Mouse (Mus musculus) ES-Bruce4 (cell line): ENCODE measurements around the gene Dcbld2.

Experiments
- CTCF ChIP-seq: IDR thresholded peaks from one replicate; pipeline ENCODE4 v1.8.1; 2011; ENCODE audit warnings: low read depth, low read length
- EP300 ChIP-seq: IDR thresholded peaks from 2 replicates; pipeline ENCODE4 v1.6.1; 2011; ENCODE audit warnings: low read depth, low read length; ENCODE audit not compliant: insufficient read depth
- POLR2A ChIP-seq: IDR thresholded peaks from one replicate; pipeline ENCODE4 v1.8.1; 2011; ENCODE audit warnings: low read length; ENCODE audit not compliant: insufficient read depth

DNA sequence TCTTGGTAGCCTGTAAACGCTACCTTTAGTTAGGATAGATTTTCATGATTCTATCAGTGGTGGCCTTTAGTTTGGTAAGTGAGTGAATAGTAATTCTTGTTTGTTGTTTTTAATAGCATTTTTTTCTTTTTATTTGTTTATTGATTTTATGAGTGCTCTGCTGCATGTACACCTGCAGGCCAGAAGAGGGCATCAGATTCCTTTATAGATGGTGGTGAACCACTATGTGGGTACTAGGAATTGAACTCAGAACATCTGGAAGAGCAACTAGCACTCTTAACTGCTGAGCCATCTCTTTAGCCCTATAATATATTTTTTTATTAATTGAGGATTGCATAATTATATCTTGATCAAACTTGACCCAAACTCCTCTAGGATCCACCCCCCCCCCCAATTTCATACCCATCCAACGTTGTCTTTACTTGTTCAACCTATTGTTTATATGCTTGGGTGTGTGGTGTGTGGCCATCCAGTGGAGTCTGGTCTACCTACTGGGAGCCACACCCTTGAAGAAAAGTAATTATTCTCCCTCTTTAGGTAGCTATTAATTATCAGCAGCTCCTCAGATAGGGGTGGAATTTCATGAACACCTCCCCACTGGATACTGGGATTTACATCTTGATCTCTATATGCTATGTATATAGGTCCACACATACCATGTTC lies 53.7 kb downstream of the Dcbld2 start:
- no peak for TF ChIP-seq CTCF
- no peak for TF ChIP-seq POLR2A
- TF ChIP-seq EP300: no peak
